Mouse (Mus musculus) retina, postnatal 1 day (tissue): ENCODE measurements around the gene Slc24a3.

Source experiments
- DNase-seq: peaks from one replicate; pipeline ENCODE4 v3.0.0-alpha.2; 2012

The Slc24a3 gene

DNA sequence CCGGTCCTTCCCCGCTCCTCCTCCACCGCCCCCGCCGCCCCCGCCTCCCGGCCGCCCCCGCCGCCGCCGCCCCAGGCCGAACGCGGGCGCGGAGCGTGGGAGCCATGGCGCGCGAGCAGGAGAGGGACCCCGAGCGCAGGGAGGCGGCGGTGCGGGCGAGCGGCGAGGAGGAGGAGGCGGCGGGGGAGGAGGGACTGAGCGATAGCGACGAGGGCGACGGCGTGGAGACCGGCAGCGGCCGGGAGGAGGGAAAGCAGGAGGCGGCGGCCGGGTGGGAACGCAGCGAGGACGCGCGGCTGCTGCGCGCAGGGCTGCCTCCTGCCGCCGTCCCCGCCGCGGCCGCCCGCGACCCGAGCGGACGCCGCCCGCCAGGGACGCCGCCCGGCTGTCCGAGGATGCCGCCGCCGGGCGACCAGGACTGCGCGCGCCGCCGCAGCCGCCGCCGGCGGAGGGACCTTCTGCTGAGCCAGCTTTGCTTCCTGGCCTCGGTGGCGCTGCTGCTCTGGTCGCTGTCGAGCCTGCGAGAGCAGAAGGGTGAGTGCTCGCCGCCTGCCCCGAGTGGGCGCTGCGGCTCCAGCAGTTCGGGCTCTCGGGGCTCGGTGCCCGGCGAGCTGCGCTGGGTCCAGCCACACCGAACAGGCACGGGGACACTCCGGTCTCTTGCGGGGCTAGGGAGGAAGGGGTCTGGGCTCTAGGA is at the start of gene Slc24a3:
Slc24a3 (plus strand) TSS at position 91 of the 697 bp plus-strand sequence.
- DNase-seq, result peak; percentile 90

DNA sequence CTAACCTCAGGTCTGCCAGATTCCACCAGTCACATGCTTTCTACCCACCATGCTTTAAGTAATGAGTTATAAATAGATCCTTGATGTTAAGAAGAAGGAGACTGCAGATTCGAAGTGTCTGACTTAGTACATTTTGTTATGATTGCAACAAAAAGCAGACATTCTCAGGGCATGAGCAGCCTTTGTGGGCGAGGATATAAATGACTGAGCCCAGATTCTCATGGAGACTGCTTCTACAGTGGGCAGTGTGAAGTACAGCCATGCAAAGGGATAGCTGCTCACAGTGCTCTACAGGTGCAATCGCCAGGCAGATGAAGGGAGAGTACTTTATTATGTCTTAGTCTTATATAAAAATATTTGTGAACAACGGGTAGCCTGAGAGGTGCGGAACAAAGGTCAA is 49.8 kb upstream of the Slc24a3 start:
- DNase-seq, result no peak

DNA sequence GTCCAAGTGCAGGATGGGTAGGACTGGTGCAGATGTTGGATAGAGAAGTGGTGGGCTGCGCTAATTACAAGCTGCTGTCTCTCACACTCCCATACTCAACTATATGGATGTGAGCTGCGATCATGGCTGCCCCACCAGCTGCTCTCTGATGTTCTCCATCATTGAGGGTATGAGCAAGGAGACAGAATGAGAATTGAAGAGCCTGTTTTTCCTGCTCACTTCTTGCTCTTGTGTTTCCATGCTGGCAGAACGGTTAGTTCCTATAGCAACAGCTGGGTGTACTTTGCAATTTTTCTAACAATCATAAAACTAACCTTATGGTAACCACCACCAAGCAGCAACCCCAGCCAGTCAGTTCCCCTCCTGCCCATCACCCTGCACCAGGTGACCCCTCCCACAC is 39.8 kb upstream of the Slc24a3 start:
- DNase-seq, result no peak

DNA sequence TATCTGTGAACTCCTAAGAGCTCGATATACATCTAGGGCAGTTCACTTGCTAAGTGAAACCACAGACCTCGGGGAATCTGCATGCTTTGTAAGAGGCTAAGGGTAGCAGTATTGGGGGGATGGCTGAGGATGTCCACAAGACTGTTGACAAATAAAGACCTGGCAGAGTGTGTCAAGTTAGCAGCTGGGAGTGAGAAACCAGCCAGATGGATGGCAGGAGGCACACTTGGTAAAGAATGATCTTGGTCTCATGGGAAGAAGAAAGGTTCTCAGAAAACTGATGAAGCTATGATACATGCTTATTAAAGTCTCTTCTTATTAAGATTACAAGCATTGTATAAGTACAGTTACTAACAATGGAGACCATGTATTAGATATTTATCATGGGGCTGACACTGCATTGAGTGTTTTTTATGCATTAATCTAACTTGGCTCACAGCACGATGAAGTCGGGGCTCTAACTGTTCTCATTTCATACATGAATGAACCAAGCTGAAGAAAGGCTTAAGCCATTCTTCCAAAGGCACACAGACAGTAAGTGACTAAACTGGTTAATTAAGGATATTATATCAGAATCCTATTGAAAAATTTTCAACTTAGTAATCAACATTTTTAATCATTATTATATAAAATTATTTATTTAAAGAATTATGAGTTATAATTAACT is 30.8 kb upstream of the Slc24a3 start:
- DNase-seq, result no peak

DNA sequence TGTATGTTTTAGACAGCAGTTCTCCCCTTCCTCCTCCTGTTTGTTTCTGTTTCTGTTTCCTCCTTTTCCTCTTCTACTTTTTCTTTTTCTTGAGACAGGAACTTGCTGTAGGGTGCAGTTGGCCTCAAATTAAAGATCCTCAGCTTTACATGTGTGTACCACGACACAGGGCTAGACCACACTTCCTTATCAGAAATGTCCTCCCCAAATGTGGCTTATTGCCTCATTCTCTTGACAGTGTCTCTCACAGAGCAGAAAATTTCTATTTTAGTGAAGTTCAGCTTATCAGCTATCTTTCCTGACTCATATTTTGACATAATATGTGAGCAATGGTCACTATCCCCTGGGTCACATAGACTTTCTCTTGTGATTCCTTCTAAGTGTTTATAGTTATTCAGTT is 17.1 kb upstream of the Slc24a3 start:
- no peak for DNase-seq

DNA sequence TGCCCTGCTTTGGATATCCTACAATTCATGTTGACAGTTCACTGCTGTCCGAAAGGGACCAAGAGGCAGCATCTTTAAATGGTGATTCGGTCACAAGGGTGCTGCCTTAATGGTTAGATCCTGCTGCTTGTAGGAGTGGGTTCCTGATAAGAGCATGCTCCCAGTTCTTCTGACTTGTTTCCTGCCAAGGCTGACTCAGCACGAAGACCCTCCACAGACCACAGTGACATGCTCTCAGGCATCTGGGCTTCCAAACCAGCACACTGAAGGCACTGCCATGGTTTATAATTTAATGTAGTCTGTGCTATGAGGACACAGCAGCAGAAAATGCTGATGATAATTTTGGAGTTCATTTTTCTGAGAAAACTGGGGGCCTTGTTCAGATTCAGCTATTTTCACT is 16.7 kb upstream of the Slc24a3 start:
- DNase-seq, result no peak

DNA sequence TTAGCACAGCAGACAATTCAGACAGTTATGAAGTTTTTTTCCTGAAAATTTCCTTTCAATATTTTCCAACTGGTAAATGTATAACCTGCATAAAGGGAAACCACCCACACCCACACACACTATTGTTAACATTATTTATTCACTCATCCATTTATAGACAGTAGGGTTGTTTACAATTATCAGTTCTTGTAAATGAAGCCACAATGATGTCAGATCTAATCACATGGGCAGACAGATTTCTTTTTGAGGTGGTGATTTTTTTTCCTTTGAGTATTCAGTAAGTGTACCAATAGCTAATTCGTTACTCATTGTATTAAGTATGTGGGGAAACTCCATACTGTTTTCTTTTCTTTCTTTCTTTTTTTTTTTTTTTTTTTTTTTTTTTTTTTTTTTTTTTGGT is 15.3 kb upstream of the Slc24a3 start:
- DNase-seq, result no peak

DNA sequence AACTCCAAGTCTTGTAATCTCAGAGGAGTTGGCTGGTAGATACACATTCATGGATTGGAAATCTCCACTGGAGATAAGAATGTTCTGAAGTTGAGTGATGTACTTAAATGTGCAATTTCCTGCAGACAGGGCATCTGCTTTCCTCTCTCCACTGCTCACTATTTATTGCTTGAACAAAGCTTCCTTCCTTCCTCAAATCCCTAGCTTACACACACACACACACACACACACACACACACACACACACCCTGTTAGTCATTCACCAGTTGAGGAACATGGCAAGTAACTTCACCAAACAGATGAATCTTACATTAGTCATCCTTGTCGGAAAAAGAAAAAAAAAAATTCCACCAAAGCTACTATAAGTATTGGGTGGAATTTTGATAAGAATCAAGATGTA is 8.6 kb upstream of the Slc24a3 start:
- DNase-seq, result no peak

DNA sequence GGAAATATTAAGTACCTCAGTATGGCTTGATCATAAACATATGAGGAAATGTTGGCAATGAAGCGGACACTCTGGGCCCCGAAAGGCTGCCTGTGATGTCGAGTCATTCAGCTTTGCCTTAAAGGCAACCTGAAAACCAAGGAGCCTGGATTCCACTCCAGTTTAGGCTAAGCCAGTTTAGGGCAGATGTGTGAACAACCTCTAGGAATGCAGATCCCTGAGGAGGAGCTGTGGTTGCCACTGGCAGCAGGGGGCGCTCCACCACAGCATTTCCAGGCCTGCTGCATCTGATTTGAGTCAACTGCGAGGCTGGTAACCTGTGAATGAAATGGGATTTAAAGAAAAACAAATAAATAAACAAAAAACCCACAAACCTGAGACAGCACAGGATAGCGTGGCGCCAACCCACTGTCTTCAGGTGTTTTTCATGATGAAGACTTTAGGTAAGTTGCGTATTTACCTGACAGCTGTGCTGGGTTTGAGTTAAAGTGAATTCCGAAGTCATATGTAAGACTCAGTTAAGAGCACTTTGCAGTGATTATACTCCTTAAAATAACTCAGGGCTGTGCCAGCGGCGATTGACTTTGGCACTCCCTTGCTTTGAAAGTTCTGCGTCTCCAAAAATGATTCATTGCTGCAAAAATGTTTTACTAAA is 6.4 kb upstream of the Slc24a3 start:
- peak; percentile 83 for DNase-seq

DNA sequence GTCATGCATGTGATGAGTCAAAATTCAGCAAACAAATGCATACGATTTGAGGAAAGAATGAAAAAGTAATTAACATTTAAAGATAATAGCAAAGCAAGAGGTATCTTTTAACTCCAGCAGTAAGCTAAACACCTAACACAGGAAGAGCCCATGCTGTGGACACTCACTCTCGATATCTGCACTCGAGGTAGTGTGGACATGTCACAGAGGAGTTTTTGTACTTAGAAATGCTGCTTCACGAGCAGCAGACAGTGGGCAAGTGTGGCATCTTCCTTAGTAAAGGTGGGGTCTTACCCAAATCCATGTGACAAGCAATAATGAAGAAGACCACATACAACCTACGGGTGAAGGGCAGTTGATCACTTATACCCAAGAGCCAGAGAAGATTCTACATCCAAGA is 3.5 kb upstream of the Slc24a3 start:
- no peak for DNase-seq

DNA sequence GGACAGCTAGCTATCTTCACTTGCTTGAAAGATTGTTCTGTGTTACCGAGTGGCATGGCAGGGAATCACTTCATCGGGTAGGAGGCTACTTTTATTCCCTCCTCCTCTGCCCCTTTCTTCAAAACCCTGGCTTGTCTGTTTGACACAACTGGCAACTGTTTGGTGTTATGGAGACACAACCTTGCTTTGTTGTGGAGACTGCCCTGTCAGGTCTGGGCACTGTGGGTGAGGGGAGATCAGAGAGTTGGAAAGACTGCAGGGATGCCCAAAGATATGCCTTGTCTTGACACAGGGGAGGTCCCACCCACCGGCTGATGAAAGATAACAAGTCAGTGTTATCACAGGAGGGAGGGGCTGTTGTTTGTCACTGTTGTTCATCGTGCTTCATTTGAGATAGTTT is 3.0 kb upstream of the Slc24a3 start:
- DNase-seq, result peak; percentile 18

DNA sequence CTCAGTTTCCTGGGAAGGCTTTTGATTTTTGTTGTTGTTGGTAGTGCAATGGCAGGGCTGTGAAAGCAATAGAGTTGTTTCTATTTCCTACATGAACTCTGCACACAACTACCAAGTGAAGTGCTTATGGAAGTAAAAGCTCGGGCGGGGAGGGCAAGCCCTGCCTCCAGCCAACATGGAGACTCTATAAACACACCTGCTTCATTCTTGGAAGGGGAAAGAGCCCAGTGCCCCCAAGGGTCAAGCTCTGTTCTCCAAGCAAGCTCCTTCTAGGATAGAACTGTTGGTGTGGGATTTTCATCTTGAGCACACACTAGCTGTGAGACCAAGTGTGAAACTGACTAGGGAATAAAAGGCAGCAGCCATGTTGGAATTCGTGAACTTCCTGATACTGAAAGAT is 2.5 kb upstream of the Slc24a3 start:
- no peak for DNase-seq

DNA sequence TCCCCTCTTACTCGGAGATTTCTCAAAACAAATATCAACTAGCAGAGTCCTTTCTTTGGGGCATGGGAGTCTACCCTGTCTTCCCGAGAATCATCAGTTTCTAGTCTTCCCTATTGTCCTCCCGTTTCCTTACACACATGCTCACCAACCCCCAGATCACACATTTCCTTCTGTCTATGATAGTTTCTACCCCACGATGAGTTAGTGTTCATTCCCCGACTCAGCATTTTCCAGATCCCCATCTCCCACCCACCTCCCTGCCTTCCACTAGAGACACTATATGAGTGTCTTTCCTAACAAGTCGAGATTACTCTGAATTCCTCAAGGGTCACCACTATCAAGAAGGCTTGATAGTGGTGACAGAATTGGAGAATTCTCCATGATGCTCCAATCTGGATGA is 1.7 kb upstream of the Slc24a3 start:
- no peak for DNase-seq

DNA sequence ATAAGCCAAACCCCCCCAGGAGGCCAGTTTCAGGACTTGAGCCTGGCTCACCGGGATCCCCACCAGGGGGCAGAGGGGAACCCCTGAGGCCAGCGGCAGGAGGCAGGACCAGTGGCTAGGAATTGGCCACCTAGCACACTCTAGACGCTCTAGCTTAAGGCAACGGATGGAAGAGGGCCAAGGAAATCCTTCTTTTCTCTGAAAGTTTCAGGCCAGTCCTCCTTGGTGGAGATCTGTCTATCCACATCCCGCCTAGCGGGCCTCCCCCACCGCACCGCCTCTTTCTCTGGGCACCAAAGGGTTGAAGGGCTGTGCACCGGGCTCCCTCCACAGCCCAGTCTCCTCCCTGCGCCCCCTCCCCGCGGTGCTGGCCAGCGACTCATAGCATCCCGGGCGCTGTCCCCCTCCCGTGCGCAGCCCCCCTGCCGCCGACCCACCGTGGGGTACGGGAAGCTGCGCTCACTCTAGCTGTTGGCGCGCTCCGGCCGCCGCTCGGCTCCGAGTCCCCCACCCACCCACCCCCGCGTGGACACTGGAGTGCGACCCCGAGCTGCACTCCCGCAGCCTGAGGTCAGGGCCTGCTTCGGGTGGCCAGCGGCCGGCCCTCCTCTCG is 397 bp upstream of the Slc24a3 start:
- DNase-seq, result peak; percentile 77

DNA sequence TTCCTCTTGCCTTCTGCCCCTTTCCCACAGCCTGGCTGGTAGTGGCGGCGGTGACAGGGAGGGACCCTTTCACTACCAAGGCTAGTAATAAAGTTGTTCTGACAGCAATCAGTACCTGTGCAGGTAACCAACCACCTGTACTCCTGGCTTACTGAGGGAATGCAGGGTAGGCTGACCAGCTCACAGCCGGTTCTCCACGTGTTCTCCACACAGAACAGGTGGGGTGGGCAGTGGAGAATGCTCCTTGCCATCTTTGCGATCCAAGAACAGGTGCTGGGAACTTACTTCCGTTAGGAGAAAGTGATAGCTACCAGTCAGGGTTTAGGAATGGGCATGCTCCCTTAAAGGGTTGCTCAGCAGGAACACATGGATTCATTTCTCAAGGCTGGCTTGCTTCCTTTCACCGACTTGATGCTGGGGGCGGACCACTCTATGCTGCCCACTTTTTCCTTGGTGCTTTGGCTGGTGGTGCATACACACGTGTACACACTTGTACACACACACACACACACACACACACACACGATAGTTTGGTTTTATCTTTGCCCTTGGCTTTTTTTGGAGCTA is 934 bp downstream of the Slc24a3 start:
- no peak for DNase-seq

DNA sequence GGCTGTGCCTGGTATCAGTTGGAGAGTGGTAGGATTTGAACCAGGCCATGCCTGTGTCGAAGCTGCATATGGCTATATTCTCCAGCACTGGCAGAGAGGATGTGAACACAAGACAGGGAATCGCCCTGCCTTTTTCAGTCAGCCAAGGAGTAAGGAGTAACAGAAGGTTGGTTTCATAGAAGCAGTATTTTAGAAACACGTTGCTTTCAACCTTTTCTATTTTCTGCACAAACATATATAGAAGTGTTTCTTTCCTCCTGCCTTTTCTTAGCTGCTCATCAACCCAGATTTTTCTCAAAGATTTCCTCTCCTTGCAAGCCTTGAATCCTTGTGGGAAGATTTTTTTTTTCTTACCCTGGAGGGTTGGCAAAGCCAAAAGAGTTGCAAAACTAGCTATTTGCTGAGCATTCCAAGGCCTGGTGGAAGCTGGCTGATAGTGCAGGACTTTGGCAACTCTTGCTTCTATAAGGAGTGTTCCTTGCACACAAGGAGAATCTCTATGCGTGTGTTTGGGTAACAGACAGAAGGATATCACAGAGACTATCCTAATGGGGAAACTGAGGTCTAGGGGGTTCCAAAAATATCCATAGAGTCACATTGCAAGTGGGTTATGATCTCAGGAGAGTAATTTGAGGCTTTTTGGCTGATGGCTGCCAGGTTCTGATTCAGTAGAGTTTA is 5.6 kb downstream of the Slc24a3 start:
- DNase-seq, result no peak

DNA sequence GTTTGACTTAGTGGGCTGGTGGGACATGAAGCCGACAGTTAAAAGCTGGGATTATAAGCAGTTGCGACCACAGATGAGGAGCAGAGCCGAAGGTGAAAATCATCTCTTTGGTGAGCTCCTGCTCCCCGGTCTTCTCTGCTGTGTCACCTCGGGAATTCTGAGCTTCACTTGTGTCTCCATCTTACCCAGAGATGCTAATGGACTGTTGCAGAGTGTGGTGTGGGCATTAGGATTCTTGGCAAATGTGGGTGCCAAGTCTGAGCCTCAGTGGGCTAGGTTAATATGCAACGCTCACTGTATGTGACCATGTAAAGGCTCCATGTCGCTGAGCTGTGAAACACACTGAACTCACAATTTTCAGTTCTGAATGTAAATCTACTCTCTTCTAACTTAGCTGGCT is 7.5 kb downstream of the Slc24a3 start:
- DNase-seq, result no peak

DNA sequence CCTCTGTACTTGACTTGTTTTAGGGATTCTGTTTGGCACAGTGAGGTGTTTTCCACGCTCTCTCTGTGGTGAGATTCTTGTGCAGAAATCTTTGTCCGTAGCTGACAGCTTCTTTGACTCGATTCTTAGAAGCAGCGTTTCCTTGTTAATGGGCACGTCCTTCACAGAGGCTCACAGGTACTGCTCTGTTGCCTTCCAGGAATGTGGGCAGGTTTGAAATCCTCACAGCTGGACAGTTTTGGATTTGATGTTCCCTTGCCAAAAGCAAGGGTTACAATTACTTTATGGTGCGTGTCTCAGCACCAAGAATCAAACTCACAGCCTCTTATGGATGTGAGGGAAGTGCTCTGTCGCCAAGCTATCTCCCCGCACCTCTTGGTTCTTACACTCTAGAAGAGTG is 14.9 kb downstream of the Slc24a3 start:
- no peak for DNase-seq

DNA sequence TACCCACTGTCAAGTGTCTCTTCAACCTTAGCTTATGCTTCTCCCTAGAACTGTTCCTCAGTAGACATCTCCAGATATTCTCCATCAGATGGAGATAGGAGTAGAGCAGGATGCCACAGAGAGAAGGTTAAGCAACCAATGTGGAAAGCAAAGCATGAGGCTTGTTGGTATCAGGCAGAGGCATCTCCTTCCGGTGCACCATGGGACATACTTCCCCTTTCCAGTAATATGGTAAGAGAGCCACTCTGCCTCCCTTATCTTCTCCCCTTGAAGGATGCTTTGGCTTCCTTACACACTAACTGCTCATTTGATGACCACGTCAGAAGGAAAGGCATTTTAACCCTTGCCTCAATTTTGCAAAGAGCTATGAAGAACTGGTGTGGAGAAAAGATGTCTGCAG is 21.3 kb downstream of the Slc24a3 start:
- DNase-seq, result no peak

DNA sequence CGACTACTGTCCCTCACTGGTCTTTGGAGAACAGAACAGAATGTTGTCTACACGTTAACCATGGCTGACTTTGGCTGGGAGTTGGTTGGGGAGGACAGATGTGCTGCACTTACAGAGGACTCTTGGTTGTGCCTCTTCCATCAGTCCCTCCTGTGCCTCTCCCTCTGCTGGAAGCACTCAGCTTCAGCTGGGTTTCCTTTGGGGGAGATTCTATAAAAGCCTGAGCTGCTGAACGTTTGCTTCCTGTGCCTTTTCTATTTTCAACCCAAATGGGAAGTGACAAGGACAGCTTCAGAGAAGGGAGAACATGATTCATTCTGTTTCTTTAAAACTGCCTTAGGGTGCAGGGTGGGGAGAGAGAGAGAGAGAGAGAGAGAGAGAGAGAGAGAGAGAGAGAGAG is 28.5 kb downstream of the Slc24a3 start:
- peak; percentile 15 for DNase-seq

DNA sequence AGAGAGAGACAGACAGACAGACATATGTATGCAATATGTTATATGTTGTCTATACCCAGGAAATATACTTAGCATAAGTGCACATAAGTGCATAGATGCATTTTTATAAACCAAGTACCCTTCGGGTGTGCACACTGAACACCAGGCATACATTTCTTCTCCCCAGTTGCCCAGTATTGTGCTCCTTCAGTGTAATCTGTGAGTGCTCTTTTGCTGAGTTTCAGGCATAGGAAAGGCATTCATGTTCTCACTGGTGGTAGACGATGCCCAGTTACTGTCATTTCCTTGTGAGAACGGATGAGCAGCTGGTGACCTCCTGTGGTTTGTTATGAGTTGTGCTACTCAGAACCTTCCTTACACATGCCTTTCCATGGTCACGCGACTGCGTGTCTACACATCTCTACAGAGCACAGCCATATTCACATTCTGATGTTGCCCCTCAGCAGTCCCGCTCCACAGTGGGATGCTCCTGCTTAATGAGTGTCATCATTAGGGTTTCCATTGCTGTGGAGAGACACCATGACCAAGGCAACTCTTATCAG is 29.0 kb downstream of the Slc24a3 start:
- DNase-seq, result no peak

DNA sequence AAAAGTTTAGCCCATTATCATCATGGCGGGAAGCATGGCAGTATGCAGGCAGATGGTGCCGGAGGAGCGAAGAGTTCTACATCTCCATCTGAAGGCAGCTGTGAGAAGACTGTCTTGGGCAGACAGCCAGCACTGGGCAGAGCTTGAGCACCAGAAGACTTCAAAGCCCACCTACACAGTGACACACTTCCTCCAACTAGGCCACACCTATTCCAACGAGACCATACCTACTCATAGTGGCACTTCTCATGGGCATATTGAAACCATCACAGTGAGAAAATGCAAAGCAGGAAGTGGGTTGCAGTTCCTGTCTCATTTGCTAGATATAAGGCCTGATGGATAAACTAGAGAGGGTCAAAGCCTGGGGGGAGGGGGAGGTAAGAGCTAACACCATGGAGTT is 29.5 kb downstream of the Slc24a3 start:
- DNase-seq, result no peak

DNA sequence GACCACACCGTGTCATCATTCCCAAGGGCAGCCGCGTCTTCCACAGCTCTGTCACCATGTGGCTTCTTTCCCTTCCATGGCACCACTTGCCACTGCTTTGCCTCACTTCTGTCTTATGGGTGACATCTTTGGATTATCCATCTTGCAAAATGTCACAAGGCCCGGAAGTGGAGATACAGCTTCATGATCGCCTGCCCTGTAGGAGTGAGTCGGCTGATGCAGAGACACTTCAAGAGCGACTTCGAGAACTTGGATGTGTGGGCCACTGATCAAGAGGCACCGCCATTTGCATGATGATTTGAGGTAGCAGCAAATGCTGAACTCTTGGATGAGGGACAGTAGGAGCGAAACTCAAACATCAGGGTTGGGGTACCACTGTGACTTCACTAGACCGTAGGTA is 46.0 kb downstream of the Slc24a3 start:
- DNase-seq, result no peak
